Mouse (Mus musculus) limb, embryonic 12.5 days (tissue): ENCODE measurements around the gene Pltp. TPM values are rescaled to one million over a fixed set of nuclear protein-coding genes. Genes with fewer than 3 reads are reported as not detected.
A peak's percentile ranks its signal among the peaks of the same experiment; 100 is the strongest.
"Not testable (repeated sequence)": the region's sequence is repeated elsewhere in the genome, so short reads cannot be mapped to it uniquely, and the experiment has no call there.

Experiments
- ATAC-seq: fragments of 200-750 bp; cut with Nextera tagmentation; 2 replicates; pipeline ENCODE4 v1.8.0; 2017; ENCODE audit warnings: low read depth, moderate TSS enrichment; ENCODE audit not compliant: insufficient number of reproducible peaks, insufficient read depth, low FRiP score, low TSS enrichment
- H3K27ac ChIP-seq: fragments of 300-500 bp; sonication (generic); 2 replicates; pipeline ENCODE4 v1.5.1; 2016; ENCODE audit warnings: mild to moderate bottlenecking, moderate library complexity
- H3K27me3 ChIP-seq: fragments of 300-500 bp; sonication (generic); 2 replicates; pipeline ENCODE4 v1.6.1; 2016; ENCODE audit warnings: mild to moderate bottlenecking, moderate library complexity
- H3K36me3 ChIP-seq: fragments of 300-500 bp; sonication (generic); 2 replicates; pipeline ENCODE4 v1.6.1; 2016; ENCODE audit warnings: mild to moderate bottlenecking, moderate library complexity
- H3K4me1 ChIP-seq: fragments of 300-500 bp; sonication (generic); replicated peaks from 2 replicates; pipeline ENCODE4 v1.6.1; 2016
- H3K4me2 ChIP-seq: fragments of 300-500 bp; sonication (generic); 2 replicates; pipeline ENCODE4 v1.6.1; 2016; ENCODE audit warnings: mild to moderate bottlenecking, moderate library complexity
- H3K4me3 ChIP-seq: fragments of 300-500 bp; sonication (generic); replicated peaks from 2 replicates; pipeline ENCODE4 v1.5.1; 2016; ENCODE audit warnings: mild to moderate bottlenecking
- H3K9ac ChIP-seq: fragments of 300-500 bp; sonication (generic); replicated peaks from 2 replicates; pipeline ENCODE4 v1.6.1; 2016; ENCODE audit warnings: mild to moderate bottlenecking, moderate library complexity
- H3K9me3 ChIP-seq: fragments of 300-500 bp; sonication (generic); 2 replicates; pipeline ENCODE4 v1.6.1; 2016; ENCODE audit warnings: mild to moderate bottlenecking, moderate library complexity
- WGBS: fragments of 180-500 bp; shearing (Covaris S2); methylation state at CpG from one replicate; pipeline ENCODE4 v1.1.7; 2016; 5-methylcytosine and 5-hydroxymethylcytosine counted together
- polyA plus RNA-seq: library from polyadenylated mRNA; unstranded; fragments of >200 nt; fragmentation: Nextera tagmentation; extraction: Ambion mirVana; gene quantifications from 2 replicates; pipeline ENCODE4 v1.2.1, GENCODE M21; 2016

Gene Pltp
- polyA plus RNA-seq, 1 experiment from 2014 or later: 32.6 TPM

DNA sequence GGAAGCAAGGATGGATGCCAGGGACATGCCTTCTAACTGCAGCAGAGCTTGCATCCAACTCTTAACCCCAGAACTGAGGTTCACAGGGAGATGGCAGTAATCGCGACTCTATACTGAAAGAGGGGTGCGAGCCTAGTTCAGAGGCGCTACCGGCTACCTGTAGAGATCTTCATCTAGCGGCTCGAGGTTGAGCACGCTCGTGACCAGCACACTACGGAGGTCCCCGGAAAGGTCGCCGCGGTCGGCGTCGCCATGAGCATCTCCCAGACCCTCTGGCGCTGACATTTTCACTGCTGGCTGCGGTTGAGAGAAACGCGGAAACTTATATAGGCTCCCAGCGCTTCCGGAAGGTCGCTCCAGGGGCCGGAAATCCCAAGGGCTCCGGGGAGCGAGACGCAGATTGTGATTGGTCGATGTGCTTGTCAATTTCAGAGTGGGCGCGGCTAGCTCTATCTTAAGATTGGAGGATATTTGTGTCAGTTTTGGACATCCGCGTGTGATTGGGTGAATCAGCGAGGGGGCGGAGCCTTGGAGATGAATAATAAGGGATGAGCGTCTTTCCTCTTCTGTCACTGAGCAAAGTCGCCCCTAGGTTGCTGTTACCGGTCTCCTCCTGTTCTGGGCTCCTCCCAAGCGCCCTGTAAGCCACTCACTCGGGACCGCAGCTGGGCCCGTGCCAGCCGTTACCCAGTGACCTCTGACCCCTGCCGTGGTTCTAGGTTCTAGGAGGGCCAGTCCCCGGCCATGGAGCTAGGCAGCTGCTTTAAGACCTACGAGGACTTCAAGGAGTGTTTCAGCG, 52.8 kb downstream of the Pltp start, which contains the start of the genes Acot8 and Zswim3:
TSS of gene Acot8 (minus strand) at position 350 of the 799 bp plus-strand sequence.
TSS of gene Zswim3 (plus strand) at position 566 of the 799 bp plus-strand sequence.
- peak within 1 kb of the TSS; percentile 73 for H3K27ac ChIP-seq
- peaks cover 35% of the 10 kb centered on the region for H3K36me3 ChIP-seq
- peaks cover 20% of the 10 kb centered on the region for H3K4me1 ChIP-seq
- under 1% methylated on average over 47 of the region's 47 CpGs for WGBS
- no peaks in the 10 kb centered on the region for H3K9me3 ChIP-seq
- peak within 1 kb of the TSS; percentile 81 for H3K9ac ChIP-seq
- peak within 1 kb of the TSS; percentile 90 for H3K4me2 ChIP-seq
- H3K27me3 ChIP-seq: no peaks in the 10 kb centered on the region
- H3K4me3 ChIP-seq: peak within 1 kb of the TSS; percentile 79
- ATAC-seq: peak; percentile 94

DNA sequence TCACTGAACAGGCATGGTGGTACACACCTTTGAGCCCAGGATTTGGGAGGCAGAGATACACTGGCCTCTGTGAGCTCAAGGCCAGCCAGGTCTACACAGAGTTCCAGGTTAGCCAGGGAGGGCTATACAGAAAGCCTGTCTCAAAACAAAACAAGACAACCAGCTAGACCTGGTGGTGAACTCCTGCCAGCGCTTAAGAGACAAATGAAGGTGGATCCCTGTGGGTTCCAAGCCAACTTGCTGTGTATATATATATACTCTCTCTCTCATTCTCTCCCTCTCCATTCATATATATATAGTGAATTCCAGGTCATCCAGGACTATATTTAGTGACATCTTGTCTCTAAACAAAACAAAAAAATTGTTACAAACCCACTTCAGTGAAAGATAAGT, 53.6 kb downstream of the Pltp start:
- no peak overlapping the region for H3K27ac ChIP-seq
- peaks cover 38% of the 10 kb centered on the region for H3K36me3 ChIP-seq
- H3K9ac ChIP-seq: peak overlapping the region; percentile 81
- peak overlapping the region; percentile 84 for H3K4me2 ChIP-seq
- no peak for ATAC-seq
- H3K9me3 ChIP-seq: no peaks in the 10 kb centered on the region
- peaks cover 20% of the 10 kb centered on the region for H3K4me1 ChIP-seq
- 60% methylated on average over 1 of the region's 1 CpGs for WGBS
- H3K4me3 ChIP-seq: peak overlapping the region; percentile 79
- no peaks in the 10 kb centered on the region for H3K27me3 ChIP-seq

DNA sequence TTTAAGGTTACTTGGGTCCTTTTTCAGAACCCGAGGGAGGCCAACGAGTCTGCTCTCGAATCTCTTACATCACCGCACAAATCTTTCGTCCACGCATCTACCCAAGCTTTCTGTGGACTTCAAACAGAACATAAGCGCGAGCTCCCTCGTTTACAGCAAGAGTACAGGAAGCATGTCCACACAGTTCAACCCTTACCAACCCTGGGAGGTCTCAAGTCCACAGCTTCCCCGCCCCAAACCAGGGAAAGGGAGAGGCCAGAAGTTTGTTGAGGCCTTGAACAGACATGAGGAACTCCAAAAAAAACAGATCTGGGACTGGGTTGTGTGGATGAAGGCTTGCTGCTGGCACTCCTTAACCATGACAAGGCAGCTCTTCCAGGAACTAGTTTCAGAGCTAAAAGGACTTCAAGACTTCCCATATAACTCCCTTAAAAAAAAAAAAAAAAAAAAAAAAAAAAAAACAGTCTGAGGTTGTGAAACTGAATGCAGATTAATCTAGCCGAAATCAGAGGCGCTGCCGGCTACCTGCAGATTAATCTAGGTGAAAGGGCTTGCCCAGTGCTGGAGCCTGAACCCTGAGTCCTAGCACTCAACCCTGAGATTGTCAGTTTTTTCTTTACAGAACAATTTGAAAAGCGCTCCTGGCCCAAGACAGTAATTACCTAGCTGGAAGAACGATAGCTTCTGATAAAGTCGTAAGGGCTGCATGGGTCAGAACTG, 54.1 kb downstream of the Pltp start:
- Histone ChIP-seq H3K27ac (no peak overlapping the region), H3K27me3 (no peaks in the 10 kb centered on the region), H3K9ac (peak overlapping the region; percentile 81), H3K36me3 (peaks cover 39% of the 10 kb centered on the region), H3K4me1 (peaks cover 20% of the 10 kb centered on the region), H3K4me3 (peak overlapping the region; percentile 79), H3K4me2 (peak overlapping the region; percentile 84), H3K9me3 (no peaks in the 10 kb centered on the region)
- 90% methylated on average over 16 of the region's 16 CpGs for WGBS
- ATAC-seq: no peak

DNA sequence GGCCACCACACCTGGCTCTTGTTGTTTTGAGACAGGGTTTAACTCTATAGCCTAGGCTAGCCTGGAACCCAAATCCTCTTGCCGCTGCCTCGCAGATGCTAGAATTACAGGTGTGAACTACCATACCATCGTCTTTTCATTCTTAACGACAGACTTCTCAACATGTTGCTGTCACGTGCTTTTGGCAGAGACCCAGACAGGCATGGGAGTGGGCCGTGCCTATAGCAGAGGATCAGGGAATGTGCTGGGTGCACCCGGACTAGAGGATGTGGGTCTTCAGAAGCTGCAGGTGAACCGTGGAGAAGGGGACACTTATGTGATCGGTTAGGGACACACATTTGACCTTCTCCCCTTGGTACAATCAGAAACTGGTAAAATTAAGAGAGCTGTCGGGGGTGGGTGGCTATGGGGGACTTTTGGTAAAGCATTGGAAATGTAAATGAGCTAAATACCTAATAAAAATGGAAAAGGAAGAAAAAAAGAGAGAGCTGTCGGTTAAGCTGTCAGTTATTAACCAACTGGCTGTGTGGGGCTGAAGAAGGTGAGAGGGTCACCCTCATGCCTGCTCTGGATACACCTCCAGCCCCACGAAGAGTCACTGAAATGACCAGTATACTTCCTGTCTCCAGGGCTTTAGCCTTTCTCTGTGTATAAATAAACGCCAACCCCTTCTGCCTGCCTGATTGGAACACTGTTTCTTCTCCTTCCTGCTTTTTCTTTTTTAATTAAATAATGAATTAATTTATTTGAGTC, 57.1 kb downstream of the Pltp start:
- no peak overlapping the region for H3K9ac ChIP-seq
- no peak overlapping the region for H3K4me2 ChIP-seq
- 89% methylated on average over 13 of the region's 13 CpGs for WGBS
- no peaks in the 10 kb centered on the region for H3K27me3 ChIP-seq
- H3K4me1 ChIP-seq: peaks cover 13% of the 10 kb centered on the region
- H3K9me3 ChIP-seq: no peaks in the 10 kb centered on the region
- peaks cover 62% of the 10 kb centered on the region for H3K36me3 ChIP-seq
- ATAC-seq: no peak
- no peak overlapping the region for H3K4me3 ChIP-seq
- H3K27ac ChIP-seq: no peak overlapping the region

DNA sequence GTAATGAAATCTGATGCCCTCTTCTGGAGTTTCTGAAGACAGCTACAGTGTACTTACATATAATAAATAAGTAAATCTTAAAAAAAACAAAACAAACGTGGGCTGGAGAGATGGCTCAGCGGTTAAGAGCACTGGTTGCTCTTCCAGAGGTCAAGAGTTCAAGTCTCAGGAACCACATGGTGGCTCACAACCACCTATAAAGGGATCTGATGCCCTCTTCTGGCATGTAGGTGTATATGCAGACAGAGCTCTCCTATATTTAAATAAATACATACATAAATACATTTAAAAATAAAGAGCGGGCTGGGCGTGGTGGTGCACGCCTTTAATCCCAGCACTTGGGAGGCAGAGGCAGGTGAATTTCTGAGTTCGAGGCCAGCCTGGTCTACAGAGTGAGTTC, 59.0 kb downstream of the Pltp start:
- not testable (repeated sequence) for H3K27me3 ChIP-seq, H3K27ac ChIP-seq, H3K4me3 ChIP-seq, ATAC-seq, H3K4me1 ChIP-seq, H3K9ac ChIP-seq, H3K4me2 ChIP-seq, H3K9me3 ChIP-seq
- 70% methylated on average over 6 of the region's 6 CpGs for WGBS
- peaks cover 76% of the 10 kb centered on the region for H3K36me3 ChIP-seq

DNA sequence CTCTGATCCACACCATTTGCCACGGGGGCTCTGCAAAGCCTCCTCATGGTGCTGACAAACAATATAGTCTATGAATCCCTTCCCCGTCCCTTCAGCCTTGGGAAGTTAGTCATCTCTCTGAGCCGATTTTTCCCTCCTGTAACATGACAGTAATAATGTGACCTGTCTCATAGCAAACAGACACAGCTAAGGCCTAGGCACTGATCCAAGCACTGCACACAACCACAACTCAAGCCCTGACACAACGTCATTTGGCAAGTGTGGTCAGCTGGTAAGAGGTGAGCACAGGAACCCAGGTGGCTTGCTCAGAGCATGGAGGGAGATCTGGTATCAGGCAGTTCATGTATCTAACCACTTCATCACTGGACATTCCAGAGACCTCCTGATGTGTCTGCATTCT, 61.6 kb downstream of the Pltp start:
- 80% methylated on average over 4 of the region's 4 CpGs for WGBS
- Histone ChIP-seq H3K27me3 (no peaks in the 10 kb centered on the region), H3K9ac (no peak overlapping the region), H3K4me2 (no peak overlapping the region), H3K9me3 (no peaks in the 10 kb centered on the region), H3K27ac (no peak overlapping the region), H3K4me3 (no peak overlapping the region), H3K4me1 (no peaks in the 10 kb centered on the region), H3K36me3 (peaks cover 84% of the 10 kb centered on the region)
- ATAC-seq: no peak

DNA sequence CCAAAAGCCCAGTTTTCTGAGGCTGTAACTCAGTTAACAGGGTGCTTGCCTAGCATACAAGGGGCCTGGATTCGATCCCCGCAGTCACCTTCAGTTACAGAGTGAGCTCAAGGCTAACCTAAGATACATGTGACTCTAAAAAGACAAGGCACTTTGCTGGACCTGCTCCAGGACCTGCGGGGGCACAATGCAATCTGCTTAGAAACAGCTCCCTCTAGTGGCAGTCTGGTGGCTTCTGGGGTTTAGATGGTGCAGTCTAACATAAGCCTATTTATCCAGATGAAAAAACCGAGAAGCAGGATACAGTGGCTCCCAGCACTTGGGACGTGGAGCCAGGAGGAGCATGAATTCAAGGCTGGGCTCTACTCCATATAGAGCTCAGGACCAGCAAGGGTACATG, 63.2 kb downstream of the Pltp start:
- WGBS: 39% methylated on average over 5 of the region's 5 CpGs
- H3K4me2 ChIP-seq: no peak overlapping the region
- peak; percentile 64; the same call in 1 of the 2 replicates for ATAC-seq

DNA sequence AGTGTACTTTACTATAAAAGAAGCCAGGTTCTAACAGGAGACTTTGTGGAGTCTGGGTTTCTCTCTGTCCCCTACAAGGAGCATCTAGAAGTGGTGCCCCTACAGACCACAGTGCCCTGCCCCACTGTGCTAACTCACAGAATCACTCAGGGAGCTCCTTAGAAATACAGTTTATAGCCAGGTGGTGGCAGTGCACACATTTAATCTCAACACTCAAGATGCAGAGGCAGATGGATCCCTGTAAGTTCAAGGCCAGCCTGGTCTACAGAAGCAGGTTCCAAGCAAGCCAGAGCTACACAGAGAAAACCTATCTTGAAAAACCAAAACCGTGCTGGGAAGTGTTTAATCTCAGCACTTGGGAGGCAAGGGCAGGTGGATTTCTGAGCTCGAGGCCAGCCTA, 63.7 kb downstream of the Pltp start:
- no peak overlapping the region for H3K4me3 ChIP-seq
- H3K9ac ChIP-seq: no peak overlapping the region
- H3K36me3 ChIP-seq: peaks cover 84% of the 10 kb centered on the region
- H3K27me3 ChIP-seq: no peaks in the 10 kb centered on the region
- H3K4me1 ChIP-seq: no peaks in the 10 kb centered on the region
- ATAC-seq: no peak
- no peak overlapping the region for H3K4me2 ChIP-seq
- 93% methylated on average over 2 of the region's 2 CpGs for WGBS
- no peaks in the 10 kb centered on the region for H3K9me3 ChIP-seq
- H3K27ac ChIP-seq: no peak overlapping the region

More for the DNA sequence above, 63.2 kb downstream of the Pltp start:
- H3K36me3 ChIP-seq: peaks cover 85% of the 10 kb centered on the region
- H3K9ac ChIP-seq: no peak overlapping the region
- no peaks in the 10 kb centered on the region for H3K9me3 ChIP-seq
- no peak overlapping the region for H3K27ac ChIP-seq
- H3K4me1 ChIP-seq: no peaks in the 10 kb centered on the region
- H3K4me3 ChIP-seq: no peak overlapping the region
- H3K27me3 ChIP-seq: no peaks in the 10 kb centered on the region

DNA sequence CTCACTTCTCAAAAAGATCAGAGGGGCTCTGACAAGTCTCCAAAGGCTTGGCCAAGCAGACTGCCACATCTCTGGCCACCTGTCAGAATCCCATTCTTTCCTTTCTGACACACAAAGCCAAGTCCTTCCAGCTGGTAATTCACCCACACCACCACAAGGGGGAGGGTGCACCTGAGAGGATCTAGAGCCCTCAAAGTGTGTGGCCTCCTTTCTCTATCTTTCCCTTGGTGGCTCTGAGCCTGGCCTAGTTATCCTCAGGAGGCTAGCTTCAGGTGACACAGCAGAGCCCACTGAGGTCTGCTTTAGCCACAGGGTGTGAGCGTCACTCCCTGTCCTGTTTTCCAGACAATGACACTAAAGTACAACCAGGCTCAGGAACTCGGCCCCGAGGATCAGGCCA, 64.3 kb downstream of the Pltp start:
- no peaks in the 10 kb centered on the region for H3K9me3 ChIP-seq
- H3K4me1 ChIP-seq: no peaks in the 10 kb centered on the region
- peaks cover 84% of the 10 kb centered on the region for H3K36me3 ChIP-seq
- H3K27ac ChIP-seq: no peak overlapping the region
- no peak overlapping the region for H3K4me3 ChIP-seq
- H3K4me2 ChIP-seq: no peak overlapping the region
- H3K9ac ChIP-seq: no peak overlapping the region
- H3K27me3 ChIP-seq: no peaks in the 10 kb centered on the region
- no peak for ATAC-seq
- 91% methylated on average over 3 of the region's 3 CpGs for WGBS

DNA sequence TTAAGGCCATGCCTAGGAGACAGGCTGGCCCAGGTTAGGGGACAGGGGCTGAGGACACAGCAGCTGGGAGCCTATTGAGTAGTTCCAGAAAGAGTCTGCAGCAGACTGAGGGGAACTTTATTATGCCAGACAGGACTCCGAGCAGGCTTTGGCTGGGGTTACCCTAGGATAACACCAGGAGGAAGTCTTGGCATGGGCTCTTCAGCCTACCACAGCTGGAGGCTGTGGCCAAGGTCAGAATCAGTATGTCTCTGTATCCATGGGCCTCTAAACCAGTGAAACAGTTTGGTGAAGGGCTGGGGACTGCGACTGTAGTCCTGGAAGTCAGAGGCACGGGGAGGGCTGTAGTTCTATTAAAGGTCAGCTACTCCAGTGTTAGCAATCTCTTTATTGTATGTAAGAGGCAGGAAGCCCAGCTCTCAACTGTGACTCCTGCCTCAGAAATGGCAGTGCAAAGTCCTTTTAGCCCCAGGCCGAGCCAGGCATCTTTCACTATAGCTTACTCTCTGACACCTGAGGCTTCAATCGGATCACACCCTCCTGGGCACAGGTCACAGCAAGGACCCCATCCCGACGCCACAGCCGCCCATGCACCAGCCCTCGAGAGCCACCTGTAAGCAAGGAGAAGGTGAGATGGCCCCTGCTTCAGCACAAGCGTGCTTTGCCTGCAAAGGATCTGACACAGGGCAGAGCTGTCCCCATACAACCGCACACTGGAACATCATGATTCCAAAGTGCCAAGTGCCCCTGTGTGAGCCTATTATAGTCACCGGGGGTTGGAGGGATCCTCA, 64.9 kb downstream of the Pltp start:
- peaks cover 80% of the 10 kb centered on the region for H3K36me3 ChIP-seq
- WGBS: 93% methylated on average over 12 of the region's 12 CpGs
- no peak for ATAC-seq

More for the DNA sequence above, 64.9 kb downstream of the Pltp start:
- Histone ChIP-seq H3K4me2 (no peak overlapping the region), H3K9me3 (no peaks in the 10 kb centered on the region), H3K9ac (no peak overlapping the region), H3K27me3 (no peaks in the 10 kb centered on the region), H3K4me3 (no peak overlapping the region), H3K27ac (no peak overlapping the region), H3K4me1 (no peaks in the 10 kb centered on the region)
